Mouse (Mus musculus) CD4-positive helper T cell, adult 2 months (primary cell): Measurements from ENCODE around the gene Fgfr2.
"Not testable (repeated sequence)": the region's sequence is repeated elsewhere in the genome, so short reads cannot be mapped to it uniquely, and the experiment has no call there.

Source experiments
- DNase-seq: peaks from one replicate; pipeline ENCODE4 v3.0.0-alpha.2; 2012; ENCODE audit warnings: low read depth, missing footprints, low spot score

The Fgfr2 gene

DNA sequence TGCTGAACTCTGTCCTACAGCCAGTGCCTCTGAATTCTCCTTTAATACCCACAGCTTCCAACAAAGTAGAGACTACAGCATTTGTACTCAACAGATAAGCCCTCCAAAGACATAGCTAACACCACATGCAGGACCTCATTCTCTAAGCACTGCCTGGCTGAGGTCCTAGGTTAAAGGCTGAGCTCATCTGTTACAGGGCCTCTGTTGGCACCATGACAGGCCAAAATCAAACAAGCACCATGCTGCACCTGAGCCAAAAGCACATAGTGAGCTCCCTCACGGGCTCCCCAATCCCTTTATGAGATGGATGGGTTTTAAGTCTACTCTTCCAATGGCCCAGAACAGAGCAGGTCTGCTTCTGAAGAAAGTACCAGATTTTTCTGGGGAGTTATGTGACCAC is 1865.8 kb downstream of the Fgfr2 start:
- no peak for DNase-seq

DNA sequence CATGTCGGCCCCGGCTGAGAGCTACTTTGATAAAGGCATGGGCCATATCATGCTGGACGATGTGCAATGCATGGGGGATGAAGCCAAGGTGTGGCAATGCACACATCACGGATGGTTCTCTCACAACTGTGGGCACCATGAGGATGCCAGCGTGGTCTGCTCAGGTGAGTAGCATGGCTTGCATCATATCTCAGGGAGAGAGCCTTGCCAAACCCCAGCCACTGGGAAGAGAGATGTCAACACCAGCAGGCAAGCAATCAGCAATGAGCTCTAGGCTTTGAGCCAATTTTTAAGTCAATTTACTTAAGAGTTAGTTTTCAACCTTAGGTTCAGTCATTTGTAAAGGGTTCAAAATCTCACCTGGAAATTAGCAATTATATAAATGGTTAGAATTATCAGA is 1866.3 kb downstream of the Fgfr2 start:
- DNase-seq = no peak

DNA sequence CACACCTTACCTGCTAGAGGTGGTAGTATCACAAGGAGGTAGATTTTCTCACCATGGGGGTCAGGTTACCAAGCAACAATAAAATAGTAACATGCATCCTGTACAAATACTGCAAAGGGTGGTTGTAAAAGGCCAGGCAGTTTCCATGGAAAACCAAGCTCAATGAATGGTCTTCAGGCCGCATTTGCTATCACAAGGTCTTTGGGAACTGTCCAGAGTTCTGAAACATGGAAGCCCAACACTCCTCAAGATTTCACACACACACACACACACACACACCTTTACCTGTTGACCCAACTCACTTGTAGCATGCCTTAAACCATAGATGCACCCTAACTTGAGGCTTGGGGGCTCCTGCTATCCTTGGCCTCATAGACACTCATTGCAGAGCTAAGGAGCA is 1878.2 kb downstream of the Fgfr2 start:
- DNase-seq = no peak

DNA sequence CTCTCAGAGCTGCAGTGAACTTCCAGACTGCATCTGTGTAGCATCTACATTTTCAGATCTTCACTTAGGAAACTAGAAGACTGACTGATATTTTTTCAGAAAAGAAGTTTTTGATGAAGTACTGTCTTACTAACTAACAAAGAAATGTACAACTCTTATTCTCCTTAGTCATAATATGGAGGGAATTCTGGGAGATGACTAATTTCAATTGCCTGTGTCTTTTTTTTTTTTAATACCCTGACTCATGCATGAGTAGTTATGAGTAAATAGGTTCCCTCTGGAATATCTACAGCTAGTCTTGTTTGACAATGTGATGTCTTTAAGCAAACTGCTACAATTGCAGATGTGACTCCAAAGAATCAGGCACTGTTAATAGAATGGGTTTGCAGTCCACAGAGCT is 1887.1 kb downstream of the Fgfr2 start:
- DNase-seq = no peak

DNA sequence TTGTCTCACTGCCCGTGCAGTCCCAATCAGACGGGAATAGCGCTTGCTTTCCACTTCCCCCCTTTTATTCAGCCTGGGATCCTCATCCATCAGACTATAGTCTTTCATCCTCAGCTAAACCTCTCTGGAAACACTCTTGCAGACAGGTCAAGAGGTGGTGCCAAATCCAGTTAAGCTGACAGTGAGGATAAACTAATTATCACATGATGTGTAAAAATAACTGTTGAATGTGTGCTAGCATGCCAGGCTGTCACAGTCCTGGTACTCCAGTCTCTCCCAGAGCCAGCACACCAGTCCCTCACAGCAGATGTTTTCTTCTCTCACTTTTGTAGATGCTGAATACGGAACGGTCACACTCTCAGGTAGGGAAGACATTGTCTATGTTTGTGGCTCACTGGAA is 1900.1 kb downstream of the Fgfr2 start:
- DNase-seq = no peak

DNA sequence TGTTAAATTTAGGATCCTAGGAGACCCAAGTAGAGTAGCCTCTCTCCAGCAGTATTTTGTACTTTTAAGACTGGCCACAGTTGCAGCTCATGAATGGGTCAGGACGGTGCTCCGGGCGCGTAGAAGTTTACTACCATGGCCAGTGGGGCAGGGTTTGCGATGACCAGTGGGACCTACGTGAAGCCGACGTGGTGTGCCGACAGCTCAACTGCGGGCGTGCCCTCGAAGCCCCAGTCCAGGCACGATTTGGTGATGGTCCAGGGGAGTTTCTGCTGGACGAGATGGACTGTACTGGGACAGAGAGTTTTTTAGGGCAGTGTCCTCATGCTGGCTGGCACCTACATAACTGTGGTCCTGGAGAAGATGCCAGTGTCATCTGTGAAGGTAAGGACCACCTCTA is 1935.2 kb downstream of the Fgfr2 start:
- no peak for DNase-seq

DNA sequence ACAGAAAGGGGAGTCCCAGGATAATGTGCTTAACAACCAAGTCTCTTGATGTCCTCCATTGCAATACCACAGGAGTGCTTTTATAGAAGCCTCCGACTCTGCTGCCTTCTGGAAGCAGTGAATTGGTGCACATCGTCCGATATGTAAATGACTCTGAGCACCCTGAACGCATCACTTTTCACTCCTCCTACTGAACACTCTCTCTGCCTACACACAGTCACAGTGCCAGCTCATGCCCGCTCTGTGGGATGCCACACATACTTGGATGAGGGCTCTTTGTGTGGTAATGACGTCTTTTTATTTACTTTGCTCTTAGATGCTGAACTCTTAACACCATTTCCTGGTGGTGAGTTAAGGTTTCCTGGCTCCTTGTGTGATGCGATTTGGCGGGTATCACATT is 1936.1 kb downstream of the Fgfr2 start:
- no peak for DNase-seq

DNA sequence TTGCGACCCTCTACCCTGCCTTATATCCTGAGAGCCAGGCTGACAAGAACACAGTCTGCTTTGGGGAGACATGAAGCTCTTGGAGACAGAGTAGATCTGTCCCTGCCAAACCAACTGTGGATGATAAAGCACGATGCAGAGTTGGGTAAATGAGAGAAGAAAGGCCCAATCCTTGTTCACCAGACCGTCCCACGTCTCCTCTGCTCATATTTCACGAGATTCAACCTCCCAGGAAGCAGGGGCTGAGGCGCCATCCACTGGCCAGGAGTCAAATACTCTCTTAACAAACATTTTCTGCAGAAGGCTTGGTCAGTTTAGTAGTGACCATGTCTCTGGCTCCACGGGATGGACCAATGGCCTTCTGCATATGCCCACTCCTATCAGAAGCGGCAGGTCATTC is 1938.8 kb downstream of the Fgfr2 start:
- no peak for DNase-seq

DNA sequence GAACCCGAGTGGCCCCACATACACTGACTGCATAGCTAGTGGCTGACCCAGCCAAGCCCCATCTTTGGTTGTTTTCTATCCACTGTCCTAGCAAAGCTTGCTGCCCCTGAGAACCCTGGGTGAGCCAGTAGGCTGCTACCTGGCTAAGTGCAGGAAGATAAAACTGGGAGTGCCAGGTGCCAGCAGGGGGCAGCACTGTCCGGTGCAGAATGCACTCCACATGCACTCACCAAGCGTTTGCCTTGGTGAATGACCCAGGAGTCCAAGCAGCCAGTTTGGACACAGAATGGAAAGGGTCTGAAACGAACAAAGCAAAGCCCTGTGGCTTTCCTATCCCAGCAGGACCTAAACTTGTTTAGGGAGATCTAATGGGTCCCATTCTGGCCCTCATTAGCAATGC is 1940.5 kb downstream of the Fgfr2 start:
- DNase-seq = peak; percentile 8

DNA sequence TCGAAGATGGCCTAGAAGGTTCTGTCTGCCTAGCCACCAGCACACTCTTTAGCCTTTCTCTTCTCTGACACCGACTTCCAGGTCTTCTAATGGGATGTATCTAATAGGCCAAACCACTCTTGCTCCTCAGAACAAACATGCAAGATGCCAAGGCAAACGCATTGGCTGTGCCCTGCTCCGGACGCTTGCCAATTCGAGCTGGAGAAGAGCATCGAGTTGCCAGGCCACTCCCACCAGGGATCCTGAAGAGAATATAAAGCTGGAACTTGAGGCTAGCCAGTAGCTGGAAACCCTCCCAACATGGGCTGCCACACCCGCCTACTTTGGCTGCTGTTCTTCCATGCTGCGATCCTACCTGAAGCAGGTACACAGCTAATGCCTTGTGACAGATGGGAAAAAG is 1949.0 kb downstream of the Fgfr2 start, which contains the start of gene 5430419D17Rik:
5430419D17Rik (plus strand) TSS at position 282 of the 400 bp plus-strand sequence.
- DNase-seq = no peak

DNA sequence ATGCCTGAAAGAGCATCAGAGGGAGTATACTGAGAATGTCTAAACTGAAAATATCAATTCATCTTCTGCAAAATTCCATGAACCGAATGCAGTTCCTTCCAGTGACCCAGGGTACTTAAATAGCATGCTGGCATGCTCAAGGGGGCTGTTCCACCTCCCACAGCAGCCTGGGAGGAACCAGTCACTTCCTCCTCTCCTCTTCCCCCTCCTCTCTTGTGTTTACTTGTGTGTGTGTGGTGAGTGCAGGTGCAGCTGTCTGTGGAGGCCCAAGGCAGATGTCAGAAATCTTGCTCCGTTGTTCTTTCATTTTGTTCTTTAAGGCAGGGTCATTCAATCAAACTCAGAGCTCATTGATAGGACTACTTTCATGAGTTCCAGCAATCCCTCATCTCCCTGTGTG is 1954.1 kb downstream of the Fgfr2 start:
- no peak for DNase-seq

DNA sequence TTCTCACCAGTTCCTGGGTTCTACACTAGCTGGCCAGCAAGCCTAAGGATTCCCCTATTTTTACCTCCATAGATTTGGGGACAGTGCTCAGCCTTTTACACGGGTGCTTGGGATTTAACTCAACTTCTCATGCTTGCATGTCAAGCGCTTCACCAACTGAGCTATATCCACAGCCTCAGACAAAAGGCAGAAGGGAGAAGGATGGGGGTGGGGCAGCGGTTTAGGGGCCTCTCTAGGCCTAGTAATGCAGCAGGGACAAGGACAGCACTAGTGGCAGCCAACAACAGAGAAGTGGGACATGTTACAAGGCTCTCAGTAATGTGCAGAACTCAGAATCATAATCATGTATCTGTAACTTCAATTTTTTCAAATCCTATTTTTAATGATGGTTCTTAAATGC is 1955.4 kb downstream of the Fgfr2 start:
- no peak for DNase-seq

DNA sequence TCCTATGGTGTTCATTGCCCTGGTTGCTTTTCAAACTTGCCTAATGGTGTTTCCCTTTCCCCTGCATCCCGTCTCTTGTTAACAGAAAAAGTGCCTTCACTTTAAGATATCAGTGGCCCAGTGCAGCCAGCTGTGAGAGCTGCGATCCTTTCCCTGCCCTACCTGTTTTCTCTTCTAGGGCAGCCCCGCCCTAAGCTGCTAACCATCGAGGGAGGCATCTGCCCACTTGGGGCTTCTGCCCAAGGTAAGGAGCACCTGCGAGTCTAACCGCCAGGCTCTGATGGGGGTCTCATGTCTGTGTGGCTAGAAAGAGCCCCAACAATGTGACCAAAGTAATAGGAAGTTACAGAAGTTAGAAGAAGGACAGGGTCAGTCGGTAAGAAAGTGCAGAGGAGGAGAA is 1960.9 kb downstream of the Fgfr2 start:
- no peak for DNase-seq

DNA sequence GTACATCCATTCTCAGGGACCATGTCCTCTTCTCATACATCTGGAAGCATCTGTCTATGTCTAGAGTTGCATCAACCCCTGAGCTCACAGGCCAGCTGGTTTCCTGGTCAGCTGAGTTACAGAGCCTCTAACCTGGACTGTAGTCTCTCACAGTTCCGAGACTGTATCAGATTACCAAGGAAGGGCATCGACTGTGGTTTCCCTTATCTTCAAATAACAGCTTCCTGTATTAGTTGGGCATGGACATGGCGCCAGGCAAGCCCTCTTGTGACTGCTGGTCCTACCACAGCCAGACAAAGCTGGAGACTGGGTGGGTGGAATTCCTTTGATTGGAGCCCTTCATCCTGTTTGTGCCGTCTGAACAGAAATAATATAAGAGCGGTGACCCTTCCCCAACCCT is 1970.1 kb downstream of the Fgfr2 start:
- no peak for DNase-seq

DNA sequence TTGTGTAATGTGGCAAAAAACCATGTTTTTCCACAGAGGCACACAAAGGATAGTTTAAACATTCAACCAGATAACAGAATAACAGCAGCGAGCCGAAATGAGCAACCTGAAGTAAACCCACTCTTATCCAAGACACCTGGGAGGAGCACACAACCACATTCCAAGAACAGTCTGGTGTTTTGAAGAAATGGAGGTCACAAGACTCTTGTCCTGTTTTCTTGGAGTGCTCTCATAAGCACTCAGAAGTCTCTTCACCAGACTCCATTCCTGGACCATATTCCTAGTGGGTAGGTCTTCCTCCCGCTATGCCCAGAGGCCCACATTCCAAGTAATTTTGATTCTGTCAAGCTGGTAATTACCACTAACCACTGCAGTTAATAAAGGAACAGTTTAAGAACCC is 1973.0 kb downstream of the Fgfr2 start:
- DNase-seq = no peak

DNA sequence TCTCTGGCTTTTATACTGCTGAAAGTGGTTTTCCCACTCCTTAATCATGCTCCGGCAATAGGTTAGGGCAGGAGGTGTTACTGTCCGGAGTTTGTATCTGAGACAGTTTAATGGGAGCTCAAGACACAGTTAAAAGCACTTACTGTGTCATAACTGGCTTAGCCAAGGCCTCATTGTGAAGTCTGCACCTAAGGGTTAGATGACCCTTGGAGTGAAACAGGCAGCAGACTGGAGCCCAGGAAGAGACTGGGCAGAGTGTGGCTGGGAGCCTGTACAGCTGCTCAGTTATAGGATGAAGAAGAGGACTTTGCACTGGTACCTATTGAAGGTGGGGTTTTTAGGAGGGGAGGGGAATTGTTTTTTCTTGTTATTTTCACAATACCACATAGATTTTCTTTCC is 1976.9 kb downstream of the Fgfr2 start, which contains the start of gene 4933402N03Rik:
4933402N03Rik (minus strand) TSS at position 101 of the 400 bp plus-strand sequence.
- no peak for DNase-seq

DNA sequence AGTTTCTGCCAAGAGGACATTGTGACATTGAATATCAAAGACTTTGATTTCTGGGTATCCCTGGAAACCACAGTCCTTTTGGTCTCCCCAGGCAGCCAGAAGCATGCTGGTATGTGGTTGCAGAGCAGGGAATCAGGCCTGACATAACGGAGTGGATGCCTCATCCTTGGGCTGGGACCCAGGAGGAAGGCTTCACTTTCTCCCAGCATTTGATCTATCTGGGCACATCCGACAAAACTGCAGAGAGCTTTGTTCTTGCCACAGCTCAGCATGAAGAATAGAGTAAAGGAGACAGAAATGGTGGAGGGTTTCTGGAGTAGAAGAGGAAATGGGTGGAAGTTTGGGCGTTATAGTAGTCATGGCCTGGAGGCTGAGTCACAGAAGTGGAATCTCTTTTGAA is 1990.0 kb downstream of the Fgfr2 start:
- DNase-seq = no peak

DNA sequence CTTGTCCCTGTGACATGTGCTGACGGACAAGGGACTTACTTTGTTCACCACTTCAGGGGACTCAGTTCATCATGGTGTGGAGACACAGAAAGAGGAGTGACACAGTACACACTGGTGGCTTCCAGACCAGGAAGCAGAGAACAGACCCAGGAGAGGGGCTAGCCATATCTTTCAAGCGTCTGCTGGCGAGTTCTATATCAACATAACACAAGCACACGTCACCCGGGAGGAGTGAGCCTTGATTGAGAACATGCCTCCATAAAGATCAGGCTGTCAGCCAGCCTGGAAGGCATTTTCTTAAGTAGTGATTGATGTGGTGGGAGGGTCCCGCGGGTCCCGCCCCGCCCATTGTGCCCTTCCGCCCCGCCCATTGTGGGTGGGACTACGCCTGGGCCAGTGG is 1993.1 kb downstream of the Fgfr2 start:
- DNase-seq = no peak

DNA sequence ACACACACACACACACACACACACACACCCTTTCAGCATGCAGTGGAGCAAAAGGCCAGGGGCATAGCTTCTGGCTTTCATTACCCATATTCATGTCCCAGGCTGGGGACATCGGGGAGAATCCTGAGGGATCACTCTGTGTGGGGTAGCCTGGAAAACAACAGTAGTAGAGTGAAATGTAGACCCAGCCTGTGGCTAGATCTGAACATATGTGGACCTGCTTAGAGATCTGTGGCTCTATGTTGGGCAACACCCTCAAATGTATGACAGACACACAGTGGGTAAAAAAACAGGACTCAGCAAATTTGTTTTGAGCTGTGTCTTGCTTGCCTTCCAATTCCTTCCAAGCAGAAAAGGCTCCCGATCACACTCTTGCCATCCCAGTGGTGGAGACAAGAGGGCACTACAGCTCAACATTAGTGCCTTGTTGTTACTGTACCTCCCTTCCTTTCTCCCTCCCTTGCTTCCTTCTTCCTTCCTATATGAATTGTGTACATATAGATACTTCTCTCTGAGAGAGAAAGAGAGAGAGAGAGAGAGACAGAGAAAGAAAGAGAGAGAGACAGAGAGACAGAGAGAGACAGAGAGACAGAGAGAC is 2000.8 kb downstream of the Fgfr2 start:
- no peak for DNase-seq

DNA sequence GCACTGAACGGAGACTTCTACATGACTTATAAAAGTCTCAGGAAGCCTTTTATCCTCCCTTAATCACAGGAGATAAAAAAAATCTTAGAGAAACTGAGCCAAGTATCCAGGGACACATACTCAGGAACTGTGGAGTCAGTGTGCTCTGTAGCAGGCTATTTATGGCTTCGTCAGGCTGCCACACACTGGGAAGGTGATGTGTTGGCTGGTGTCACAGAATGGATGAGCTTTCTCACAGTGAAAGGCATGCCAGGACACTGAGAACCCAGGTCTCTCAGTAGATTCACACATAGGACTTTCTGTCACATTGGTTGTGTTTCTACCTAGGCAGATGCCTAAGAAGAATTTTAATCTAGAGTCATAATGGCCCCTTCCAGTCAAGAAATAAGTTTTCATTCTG is 2008.7 kb downstream of the Fgfr2 start:
- no peak for DNase-seq

DNA sequence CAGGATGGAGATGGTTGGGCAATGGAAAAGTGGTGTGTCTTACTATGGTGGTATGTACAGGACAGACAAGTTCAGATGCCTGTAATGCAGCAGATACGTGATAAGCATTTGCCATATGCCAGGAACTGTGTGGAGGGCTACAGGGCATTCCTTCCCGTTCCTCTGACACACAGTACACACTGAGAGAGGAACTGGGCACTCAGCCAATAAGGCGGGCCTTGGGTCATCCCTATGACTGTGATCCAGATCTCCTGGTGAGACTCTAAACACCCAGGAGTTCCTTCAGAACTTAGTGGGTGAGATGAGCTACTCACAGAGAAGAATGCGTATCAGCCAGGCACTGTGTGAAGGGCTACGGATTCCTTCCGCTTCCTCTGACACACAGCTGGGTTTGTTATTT is 2009.5 kb downstream of the Fgfr2 start:
- DNase-seq = no peak

DNA sequence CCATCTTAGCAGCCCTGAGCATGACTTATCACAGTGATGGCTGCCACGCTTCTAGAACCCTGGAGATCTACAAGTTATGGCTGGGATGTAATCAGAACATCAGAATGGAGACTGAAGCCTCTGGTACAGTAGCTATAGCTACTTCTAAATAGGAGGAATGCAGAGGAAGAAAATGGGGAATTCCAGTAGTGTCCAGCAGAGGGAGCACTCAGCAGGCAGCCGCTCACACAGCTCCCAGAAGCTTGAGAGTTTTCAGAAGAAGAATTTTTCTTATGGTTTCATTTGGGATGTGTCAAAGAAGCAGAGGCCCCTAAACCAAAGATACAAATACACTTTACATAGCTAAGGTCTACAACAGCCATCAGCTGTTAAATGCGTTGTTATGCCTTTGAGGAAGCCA is 2010.7 kb downstream of the Fgfr2 start:
- DNase-seq = peak; percentile 15

DNA sequence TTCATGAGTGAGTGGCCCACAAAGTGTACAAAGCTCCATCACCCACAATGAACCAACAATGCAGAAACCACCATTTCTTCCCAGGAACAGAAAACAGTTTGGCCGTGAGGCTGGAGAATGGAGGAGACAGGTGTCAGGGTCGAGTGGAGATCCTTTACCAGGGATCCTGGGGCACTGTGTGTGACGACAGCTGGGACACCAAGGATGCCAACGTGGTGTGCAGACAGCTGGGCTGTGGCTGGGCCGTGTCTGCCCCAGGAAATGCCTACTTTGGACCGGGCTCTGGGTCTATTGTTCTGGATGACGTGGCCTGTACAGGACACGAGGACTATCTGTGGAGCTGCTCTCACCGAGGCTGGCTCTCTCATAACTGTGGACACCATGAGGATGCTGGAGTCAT is 2040.7 kb downstream of the Fgfr2 start:
- DNase-seq = not testable (repeated sequence)

DNA sequence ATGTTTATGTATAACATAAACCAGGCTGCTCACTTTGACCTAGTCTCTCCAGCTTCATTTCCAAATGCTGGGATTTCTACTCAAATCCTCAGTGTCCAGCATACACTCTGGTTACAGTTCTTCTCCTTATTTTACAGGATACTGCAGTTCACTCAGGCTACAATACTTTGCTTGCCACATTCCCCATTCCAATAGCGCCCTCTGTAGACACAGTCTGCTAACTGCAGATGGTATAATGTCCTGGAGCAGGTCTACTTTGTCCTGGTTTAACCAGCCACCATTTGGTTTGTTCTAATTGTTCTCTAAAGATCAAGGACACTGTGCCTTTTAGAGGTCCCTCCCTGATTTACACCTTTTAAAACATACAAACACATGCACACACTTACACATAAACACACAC is 2047.2 kb downstream of the Fgfr2 start:
- DNase-seq = no peak
